Mouse (Mus musculus) liver, embryonic 14.5 days (tissue): ENCODE measurements around the gene Gabbr2.
"Not testable (repeated sequence)": the region's sequence is repeated elsewhere in the genome, so short reads cannot be mapped to it uniquely, and the experiment has no call there.

ENCODE experiments used
- CTCF ChIP-seq: IDR thresholded peaks from 2 replicates; pipeline ENCODE4 v1.5.1; 2016; ENCODE audit warnings: antibody characterized with exemption, low read depth, control low read depth
- EP300 ChIP-seq: IDR thresholded peaks from 2 replicates; pipeline ENCODE4 v1.6.1; 2016; ENCODE audit warnings: antibody characterized with exemption, low read depth

DNA sequence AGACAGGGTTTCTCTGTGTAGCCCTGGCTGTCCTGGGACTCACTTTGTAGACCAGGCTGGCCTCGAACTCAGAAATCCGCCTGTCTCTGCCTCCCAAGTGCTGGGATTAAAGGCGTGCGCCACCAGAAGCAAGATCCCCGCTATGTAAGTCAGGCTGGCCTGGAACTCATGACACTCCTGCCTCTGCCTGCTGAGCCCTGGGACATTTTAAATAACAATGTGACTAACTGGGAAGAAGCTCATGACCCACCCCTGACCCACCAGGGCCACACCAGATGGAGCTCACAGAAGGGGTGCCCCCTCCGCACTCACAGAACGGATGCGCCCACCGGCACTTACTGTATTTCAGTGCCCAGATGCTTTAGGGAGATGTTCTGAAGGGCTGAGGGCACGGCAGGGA, 354.4 kb downstream of the Gabbr2 start:
- TF ChIP-seq EP300, CTCF: not testable (repeated sequence)
